Mouse (Mus musculus): Measurements from ENCODE around the gene Ptprr.

Ptprr gene

GRCm38 (mm10) chr10:116017845-116018479 is at the start of gene Ptprr:
TSS of gene Ptprr (plus strand) at chr10:116018213.
- Histone ChIP-seq H3K9me3 (ENCODE audit: low read length) (no peaks in the 10 kb centered on the region), H3K4me1 (replicated peaks; ENCODE audit: low read depth, low read length) (peaks cover 18% of the 10 kb centered on the region), H3K36me3 (ENCODE audit: insufficient read depth, low read length) (no peaks in the 10 kb centered on the region), H3K4me3 (replicated peaks; ENCODE audit: low read length) (peak within 1 kb of the TSS; percentile 82), H3K27me3 (ENCODE audit: insufficient read depth, low read length) (peaks cover 14% of the 10 kb centered on the region)
- TF ChIP-seq POU5F1 (IDR thresholded peaks at IDR 0.05; ENCODE audit: borderline replicate concordance, low read length), result no peak
- peak; percentile 51 for TF ChIP-seq CTCF (conservative IDR thresholded peaks at IDR 0.05; ENCODE audit: low read length)
- no peak for TF ChIP-seq NANOG (IDR thresholded peaks at IDR 0.05; ENCODE audit: borderline replicate concordance, low read length)

- Histone ChIP-seq H3K27me3 (ENCODE audit: insufficient read depth, low read length) (no peaks in the 10 kb centered on the region), H3K4me1 (replicated peaks; ENCODE audit: low read depth, low read length) (no peaks in the 10 kb centered on the region), H3K9me3 (ENCODE audit: low read length) (no peaks in the 10 kb centered on the region), H3K4me3 (replicated peaks; ENCODE audit: low read length) (no peak overlapping the region), H3K36me3 (ENCODE audit: insufficient read depth, low read length) (no peaks in the 10 kb centered on the region)
- TF ChIP-seq CTCF (conservative IDR thresholded peaks at IDR 0.05; ENCODE audit: low read length) (no peak), POU5F1 (IDR thresholded peaks at IDR 0.05; ENCODE audit: borderline replicate concordance, low read length) (no peak), NANOG (IDR thresholded peaks at IDR 0.05; ENCODE audit: borderline replicate concordance, low read length) (no peak)
These were observed 41.7 kb upstream of the Ptprr start for GRCm38 (mm10) chr10:115976345-115976744.

DNA sequence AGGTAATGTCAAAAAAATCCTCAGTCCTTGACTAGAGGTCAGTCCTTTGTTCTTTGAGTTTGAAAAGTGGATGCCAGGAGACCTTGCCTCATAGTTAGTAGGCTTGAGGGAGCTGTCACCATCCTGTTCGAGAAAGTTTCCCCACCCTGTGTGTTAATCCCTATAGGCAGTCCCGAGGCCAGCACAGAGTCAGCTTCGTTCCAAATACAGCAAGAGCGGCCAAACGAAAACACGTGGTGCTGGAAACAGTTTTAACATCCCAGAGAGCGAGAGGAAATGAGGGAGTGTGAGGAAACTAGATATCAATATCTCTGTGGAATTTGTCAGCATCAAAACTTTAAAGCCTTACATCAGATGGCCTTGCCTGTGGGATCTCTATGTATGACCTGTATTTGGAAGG is 39.0 kb upstream of the Ptprr start:
- no peaks in the 10 kb centered on the region for H3K36me3 ChIP-seq (ENCODE audit: insufficient read depth, low read length)
- TF ChIP-seq CTCF (conservative IDR thresholded peaks at IDR 0.05; ENCODE audit: low read length), result no peak
- no peak for TF ChIP-seq POU5F1 (IDR thresholded peaks at IDR 0.05; ENCODE audit: borderline replicate concordance, low read length)
- no peak for TF ChIP-seq NANOG (IDR thresholded peaks at IDR 0.05; ENCODE audit: borderline replicate concordance, low read length)
- no peaks in the 10 kb centered on the region for H3K9me3 ChIP-seq (ENCODE audit: low read length)
- H3K4me1 ChIP-seq (replicated peaks; ENCODE audit: low read depth, low read length), result no peaks in the 10 kb centered on the region
- no peaks in the 10 kb centered on the region for H3K27me3 ChIP-seq (ENCODE audit: insufficient read depth, low read length)
- no peak overlapping the region for H3K4me3 ChIP-seq (replicated peaks; ENCODE audit: low read length)

DNA sequence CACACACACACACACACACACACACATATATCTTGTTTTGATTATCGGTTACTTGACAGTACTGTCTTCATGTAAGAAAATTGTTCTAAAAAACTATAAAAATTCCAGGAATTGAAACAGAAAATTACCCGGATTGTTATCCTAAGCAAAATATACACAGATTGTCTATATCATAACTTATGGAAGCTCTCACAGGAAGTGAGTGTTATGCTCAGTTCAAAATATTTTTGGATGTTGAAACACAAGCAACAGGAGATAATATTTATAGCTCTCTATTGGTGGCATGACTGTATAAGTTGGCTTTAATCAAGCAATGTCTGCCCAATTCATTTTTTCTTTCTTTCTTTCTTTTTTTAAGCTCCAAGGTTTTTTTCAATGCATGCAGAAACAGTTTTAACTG is 38.0 kb upstream of the Ptprr start:
- no peak for TF ChIP-seq NANOG (IDR thresholded peaks at IDR 0.05; ENCODE audit: borderline replicate concordance, low read length)
- TF ChIP-seq POU5F1 (IDR thresholded peaks at IDR 0.05; ENCODE audit: borderline replicate concordance, low read length), result no peak
- no peak for TF ChIP-seq CTCF (conservative IDR thresholded peaks at IDR 0.05; ENCODE audit: low read length)
- H3K27me3 ChIP-seq (ENCODE audit: insufficient read depth, low read length), result no peaks in the 10 kb centered on the region

GRCm38 (mm10) chr10:115984308-115984707 is 33.7 kb upstream of the Ptprr start:
- no peaks in the 10 kb centered on the region for H3K9me3 ChIP-seq (ENCODE audit: low read length)
- H3K4me3 ChIP-seq (replicated peaks; ENCODE audit: low read length), result no peak overlapping the region
- no peaks in the 10 kb centered on the region for H3K4me1 ChIP-seq (replicated peaks; ENCODE audit: low read depth, low read length)
- TF ChIP-seq CTCF (conservative IDR thresholded peaks at IDR 0.05; ENCODE audit: low read length), result no peak
- TF ChIP-seq POU5F1 (IDR thresholded peaks at IDR 0.05; ENCODE audit: borderline replicate concordance, low read length), result no peak
- no peak for TF ChIP-seq NANOG (IDR thresholded peaks at IDR 0.05; ENCODE audit: borderline replicate concordance, low read length)
- H3K27me3 ChIP-seq (ENCODE audit: insufficient read depth, low read length), result no peaks in the 10 kb centered on the region
- no peaks in the 10 kb centered on the region for H3K36me3 ChIP-seq (ENCODE audit: insufficient read depth, low read length)

More for the DNA sequence above, 38.0 kb upstream of the Ptprr start:
- H3K9me3 ChIP-seq (ENCODE audit: low read length), result no peaks in the 10 kb centered on the region
- H3K36me3 ChIP-seq (ENCODE audit: insufficient read depth, low read length), result no peaks in the 10 kb centered on the region
- H3K4me3 ChIP-seq (replicated peaks; ENCODE audit: low read length), result no peak overlapping the region
- no peaks in the 10 kb centered on the region for H3K4me1 ChIP-seq (replicated peaks; ENCODE audit: low read depth, low read length)

DNA sequence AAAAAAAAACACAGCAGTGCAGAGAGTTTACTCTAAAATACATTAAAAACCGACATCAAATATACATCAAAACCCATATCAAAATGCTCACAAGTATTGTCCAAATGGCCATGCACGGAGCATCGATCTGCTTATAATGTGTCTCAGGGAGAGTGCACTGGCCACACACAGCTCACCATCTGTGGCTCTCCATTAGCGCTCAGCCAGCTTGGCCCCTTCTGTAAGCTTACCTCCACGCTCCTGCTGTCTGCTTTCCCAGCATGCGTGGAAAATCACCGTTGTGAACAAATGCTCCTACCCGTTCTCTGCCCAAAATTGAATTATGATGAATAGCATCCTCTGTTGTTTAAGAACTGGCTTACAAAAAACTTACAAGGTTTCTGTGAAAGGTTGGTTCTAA is 16.2 kb upstream of the Ptprr start:
- H3K4me1 ChIP-seq (replicated peaks; ENCODE audit: low read depth, low read length), result no peaks in the 10 kb centered on the region
- no peaks in the 10 kb centered on the region for H3K36me3 ChIP-seq (ENCODE audit: insufficient read depth, low read length)
- no peaks in the 10 kb centered on the region for H3K27me3 ChIP-seq (ENCODE audit: insufficient read depth, low read length)
- no peaks in the 10 kb centered on the region for H3K9me3 ChIP-seq (ENCODE audit: low read length)
- no peak overlapping the region for H3K4me3 ChIP-seq (replicated peaks; ENCODE audit: low read length)
- no peak for TF ChIP-seq POU5F1 (IDR thresholded peaks at IDR 0.05; ENCODE audit: borderline replicate concordance, low read length)
- TF ChIP-seq CTCF (conservative IDR thresholded peaks at IDR 0.05; ENCODE audit: low read length), result no peak
- no peak for TF ChIP-seq NANOG (IDR thresholded peaks at IDR 0.05; ENCODE audit: borderline replicate concordance, low read length)

GRCm38 (mm10) chr10:116006675-116007074 is 11.3 kb upstream of the Ptprr start:
- H3K27me3 ChIP-seq (ENCODE audit: insufficient read depth, low read length), result no peaks in the 10 kb centered on the region
- 0 out of 2 replicates have a peak, but pooled peaks cover 3% of the 10 kb centered on the region for H3K9me3 ChIP-seq (ENCODE audit: low read length)
- H3K4me3 ChIP-seq (replicated peaks; ENCODE audit: low read length), result no peak overlapping the region
- H3K4me1 ChIP-seq (replicated peaks; ENCODE audit: low read depth, low read length), result no peaks in the 10 kb centered on the region
- TF ChIP-seq CTCF (conservative IDR thresholded peaks at IDR 0.05; ENCODE audit: low read length), result no peak
- no peaks in the 10 kb centered on the region for H3K36me3 ChIP-seq (ENCODE audit: insufficient read depth, low read length)

- peak overlapping the region; percentile 82 for H3K4me3 ChIP-seq (replicated peaks; ENCODE audit: low read length)
- no peaks in the 10 kb centered on the region for H3K9me3 ChIP-seq (ENCODE audit: low read length)
- no peaks in the 10 kb centered on the region for H3K36me3 ChIP-seq (ENCODE audit: insufficient read depth, low read length)
- TF ChIP-seq CTCF (conservative IDR thresholded peaks at IDR 0.05; ENCODE audit: low read length) (no peak), NANOG (IDR thresholded peaks at IDR 0.05; ENCODE audit: borderline replicate concordance, low read length) (no peak), POU5F1 (IDR thresholded peaks at IDR 0.05; ENCODE audit: borderline replicate concordance, low read length) (no peak)
- H3K4me1 ChIP-seq (replicated peaks; ENCODE audit: low read depth, low read length), result peaks cover 18% of the 10 kb centered on the region
- H3K27me3 ChIP-seq (ENCODE audit: insufficient read depth, low read length), result peaks cover 14% of the 10 kb centered on the region
These were observed 473 bp downstream of the Ptprr start for GRCm38 (mm10) chr10:116018480-116018891.

Measured in E14TG2a.4 (cell line).